Mouse (Mus musculus) kidney, embryonic 14.5 days (tissue): ENCODE measurements around the gene Tmem145. TPM values are rescaled to one million over a fixed set of nuclear protein-coding genes. Genes with fewer than 3 reads are reported as not detected.
A peak's percentile ranks its signal among the peaks of the same experiment; 100 is the strongest.

Experiments
- ATAC-seq: fragments of 200-750 bp; cut with Nextera tagmentation; 2 replicates; pipeline ENCODE4 v1.8.0; 2017; ENCODE audit warnings: moderate number of reproducible peaks, mild to moderate bottlenecking, moderate TSS enrichment, moderate library complexity; ENCODE audit not compliant: low FRiP score, low TSS enrichment
- H3K27ac ChIP-seq: fragments of 300-500 bp; sonication (generic); 2 replicates; pipeline ENCODE4 v1.5.1; 2014; ENCODE audit warnings: low read depth, mild to moderate bottlenecking, low read length, moderate library complexity, mixed read lengths
- H3K27me3 ChIP-seq: fragments of 300-500 bp; sonication (generic); 2 replicates; pipeline ENCODE4 v1.6.1; 2014; ENCODE audit warnings: mild to moderate bottlenecking, low read length; ENCODE audit not compliant: control insufficient read depth, insufficient read depth
- H3K36me3 ChIP-seq: fragments of 300-500 bp; sonication (generic); 2 replicates; pipeline ENCODE4 v1.6.1; 2014; ENCODE audit warnings: low read length, mixed read lengths; ENCODE audit not compliant: control insufficient read depth, insufficient read depth
- H3K4me1 ChIP-seq: fragments of 300-500 bp; sonication (generic); 2 replicates; pipeline ENCODE4 v1.6.1; 2014; ENCODE audit warnings: low read length, mixed read lengths; ENCODE audit not compliant: control insufficient read depth, insufficient read depth
- H3K4me2 ChIP-seq: fragments of 300-500 bp; sonication (generic); replicated peaks from 2 replicates; pipeline ENCODE4 v1.6.1; 2014; ENCODE audit warnings: low read depth, mild to moderate bottlenecking, low read length
- H3K4me3 ChIP-seq: fragments of 300-500 bp; sonication (generic); 2 replicates; pipeline ENCODE4 v1.5.1; 2014; ENCODE audit warnings: mild to moderate bottlenecking, low read length
- H3K9ac ChIP-seq: fragments of 300-500 bp; sonication (generic); 2 replicates; pipeline ENCODE4 v1.6.1; 2014; ENCODE audit warnings: low read depth, mild to moderate bottlenecking, low read length, moderate library complexity
- H3K9me3 ChIP-seq: fragments of 300-500 bp; sonication (generic); 2 replicates; pipeline ENCODE4 v1.6.1; 2016; ENCODE audit warnings: low read length; ENCODE audit not compliant: control insufficient read depth
- WGBS: fragments of 180-500 bp; shearing (Covaris S2); extraction: QIAGEN DNeasy Blood & Tissue Kit; methylation state at CpG from one replicate; pipeline ENCODE4 v1.1.7; 2014; 5-methylcytosine and 5-hydroxymethylcytosine counted together
- polyA plus RNA-seq: library from polyadenylated mRNA; unstranded; fragments of >200 nt; fragmentation: Nextera tagmentation; extraction: Ambion mirVana; gene quantifications from 2 replicates; pipeline ENCODE4 v1.2.1, GENCODE M21; 2014

Tmem145 gene
- polyA plus RNA-seq, 1 experiment from 2014 or later, result 0.62 TPM

DNA sequence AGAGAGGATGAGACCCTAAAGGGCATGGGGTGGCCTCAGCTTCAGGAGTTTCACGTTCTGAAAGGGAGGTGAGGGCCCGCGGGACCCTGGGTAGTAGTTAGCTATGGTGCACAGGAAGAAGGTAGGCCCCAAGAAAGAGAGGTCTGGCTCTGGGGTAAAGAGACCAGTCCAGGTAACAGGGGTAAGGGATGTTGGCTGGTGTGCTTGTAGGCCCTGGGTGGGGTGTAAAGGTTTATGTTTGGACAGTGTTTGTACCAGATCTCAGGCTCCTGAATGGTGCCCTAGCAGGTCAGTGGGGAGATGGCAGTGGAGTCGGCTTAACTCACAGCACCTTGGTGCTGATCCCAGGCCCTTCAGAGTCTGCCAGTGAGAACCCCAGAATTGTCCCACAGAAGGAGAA is 36.9 kb upstream of the Tmem145 start:
- H3K4me3 ChIP-seq, result peak overlapping the region; percentile 82
- no peak for ATAC-seq
- 36% methylated on average over 4 of the region's 4 CpGs for WGBS
- H3K9me3 ChIP-seq, result no peaks in the 10 kb centered on the region
- peak overlapping the region; percentile 48; the same call in 1 of the 2 replicates for H3K27ac ChIP-seq
- peaks cover 29% of the 10 kb centered on the region for H3K36me3 ChIP-seq
- H3K4me2 ChIP-seq, result peak overlapping the region; percentile 77
- peaks cover 25% of the 10 kb centered on the region for H3K4me1 ChIP-seq
- peak overlapping the region; percentile 80; the same call in 1 of the 2 replicates for H3K9ac ChIP-seq
- H3K27me3 ChIP-seq, result no peaks in the 10 kb centered on the region

DNA sequence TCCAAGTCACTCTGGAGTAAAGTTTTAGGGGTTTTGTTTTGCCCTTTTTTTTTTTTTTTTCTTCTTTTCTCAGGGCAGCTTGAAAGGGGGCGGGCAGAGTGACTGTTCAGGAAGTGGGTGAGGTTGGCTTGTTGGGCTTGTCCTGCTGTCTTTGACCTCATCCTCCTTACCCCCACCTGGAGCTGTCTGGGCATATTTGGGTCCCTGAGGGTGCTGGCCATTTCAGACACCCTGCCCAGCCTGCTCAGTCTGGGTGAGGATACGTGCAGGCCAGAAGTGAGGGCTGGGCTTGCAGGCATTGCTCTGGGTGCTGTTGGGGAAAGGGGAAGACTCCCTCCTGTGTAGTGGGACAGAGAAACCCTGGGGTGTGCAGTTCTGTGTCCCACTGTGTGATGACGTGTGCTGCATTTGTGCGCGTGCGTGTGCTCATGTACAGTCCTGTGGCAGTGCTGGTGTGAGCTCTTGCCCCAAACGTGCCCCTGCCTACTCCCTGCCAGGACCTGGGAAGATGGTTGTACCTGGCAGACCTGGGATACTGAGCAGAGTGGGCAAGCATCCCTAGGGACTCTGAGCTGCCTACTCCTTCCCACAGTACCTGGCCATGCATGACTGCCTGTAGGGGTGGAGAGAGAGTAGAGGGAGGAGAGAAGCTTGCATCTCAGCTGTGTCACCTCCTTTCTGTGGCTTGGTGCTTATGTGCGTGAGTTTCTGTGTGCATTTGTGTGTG is 36.2 kb upstream of the Tmem145 start:
- Histone ChIP-seq H3K4me2 (peak overlapping the region; percentile 77), H3K9ac (peak overlapping the region; percentile 80), H3K36me3 (peaks cover 29% of the 10 kb centered on the region), H3K4me1 (peaks cover 25% of the 10 kb centered on the region), H3K27me3 (no peaks in the 10 kb centered on the region), H3K9me3 (no peaks in the 10 kb centered on the region), H3K27ac (peak overlapping the region; percentile 48; the same call in 1 of the 2 replicates), H3K4me3 (peak overlapping the region; percentile 82; the same call in 1 of the 2 replicates)
- ATAC-seq, result no peak
- WGBS, result 75% methylated on average over 8 of the region's 8 CpGs

DNA sequence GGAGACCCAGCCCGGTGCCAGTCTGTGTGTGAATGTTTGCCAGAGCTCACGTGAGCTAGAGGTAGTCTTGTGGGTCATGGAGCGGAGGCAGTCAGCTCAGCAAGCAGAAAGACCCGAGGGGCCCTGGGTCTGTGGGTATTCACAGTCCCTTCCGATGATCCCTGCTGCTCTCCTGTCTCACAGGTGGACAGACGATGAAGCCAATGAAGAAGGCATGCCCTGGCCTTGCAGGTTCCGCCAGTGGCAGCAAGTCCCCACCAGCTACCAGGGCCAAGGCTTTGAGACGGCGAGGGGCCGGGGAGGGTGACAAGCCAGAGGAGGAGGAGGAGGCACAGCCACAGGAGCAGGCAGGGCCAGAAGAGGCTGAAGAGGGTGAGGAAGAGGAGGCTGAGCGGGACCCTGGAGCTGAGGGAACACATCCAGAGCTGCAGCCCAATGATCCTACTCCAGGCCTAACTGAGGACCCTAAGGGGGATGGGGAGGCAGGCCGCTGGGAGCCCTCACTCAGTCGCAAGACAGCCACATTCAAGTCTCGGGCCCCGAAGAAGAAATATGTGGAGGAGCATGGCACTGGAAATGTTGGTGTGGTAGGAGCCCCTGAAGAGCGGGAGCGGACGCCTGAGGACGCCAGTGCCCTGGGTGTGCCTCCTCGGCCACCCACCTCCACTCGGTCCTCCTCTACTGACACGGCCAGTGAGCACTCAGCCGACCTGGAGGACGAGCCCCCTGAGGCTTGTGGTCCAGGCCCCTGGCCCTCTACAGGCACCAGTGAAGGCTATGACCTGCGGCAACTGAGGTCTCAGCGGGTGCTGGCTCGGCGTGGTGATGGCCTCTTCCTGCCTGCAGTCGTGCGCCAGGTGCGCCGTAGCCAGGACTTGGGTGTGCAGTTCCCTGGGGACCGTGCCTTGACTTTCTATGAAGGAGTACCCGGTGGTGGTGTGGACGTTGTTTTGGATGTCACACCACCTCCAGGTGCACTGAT is 35.0 kb upstream of the Tmem145 start:
- Histone ChIP-seq H3K27ac (no peak overlapping the region), H3K36me3 (peaks cover 29% of the 10 kb centered on the region), H3K9ac (peak overlapping the region; percentile 80), H3K4me2 (no peak overlapping the region), H3K27me3 (no peaks in the 10 kb centered on the region), H3K4me1 (peaks cover 28% of the 10 kb centered on the region), H3K4me3 (no peak overlapping the region), H3K9me3 (no peaks in the 10 kb centered on the region)
- no peak for ATAC-seq
- WGBS, result 89% methylated on average over 35 of the region's 35 CpGs

DNA sequence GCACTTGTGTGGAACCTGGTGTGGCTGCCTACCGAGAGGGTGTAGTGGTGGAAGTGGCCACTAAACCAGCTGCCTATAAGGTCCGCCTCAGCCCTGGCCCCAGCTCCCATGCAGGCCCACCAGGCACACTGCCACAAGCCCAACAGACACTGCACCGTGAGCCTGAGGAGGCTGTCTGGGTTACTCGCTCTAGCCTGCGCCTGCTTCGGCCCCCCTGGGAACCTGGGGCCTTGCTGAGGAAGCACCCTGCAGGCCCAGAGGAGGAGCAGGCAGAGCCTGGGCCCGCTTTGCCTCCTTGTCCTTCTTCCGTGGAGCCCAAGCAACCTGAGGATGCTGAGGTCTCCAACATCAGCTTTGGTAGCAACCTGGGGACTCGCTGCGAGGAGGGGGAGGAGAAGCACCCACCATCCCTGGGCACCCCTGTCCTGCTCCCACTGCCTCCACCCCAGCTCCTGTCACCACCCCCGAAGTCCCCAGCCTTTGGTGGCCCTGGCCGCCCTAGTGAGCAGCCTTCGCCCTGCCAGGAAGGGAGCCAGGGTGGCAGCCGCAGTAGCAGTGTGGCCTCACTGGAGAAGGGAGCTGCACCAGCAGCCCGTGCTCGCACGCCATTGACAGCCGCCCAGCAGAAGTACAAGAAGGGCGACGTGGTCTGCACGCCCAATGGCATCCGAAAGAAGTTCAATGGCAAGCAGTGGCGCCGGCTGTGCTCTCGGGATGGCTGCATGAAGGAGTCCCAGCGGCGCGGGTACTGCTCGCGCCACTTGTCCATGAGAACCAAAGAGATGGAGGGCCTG is 34.1 kb upstream of the Tmem145 start:
- Histone ChIP-seq H3K27me3 (no peaks in the 10 kb centered on the region), H3K9ac (peak overlapping the region; percentile 2; the same call in 1 of the 2 replicates), H3K4me1 (peaks cover 26% of the 10 kb centered on the region)

DNA sequence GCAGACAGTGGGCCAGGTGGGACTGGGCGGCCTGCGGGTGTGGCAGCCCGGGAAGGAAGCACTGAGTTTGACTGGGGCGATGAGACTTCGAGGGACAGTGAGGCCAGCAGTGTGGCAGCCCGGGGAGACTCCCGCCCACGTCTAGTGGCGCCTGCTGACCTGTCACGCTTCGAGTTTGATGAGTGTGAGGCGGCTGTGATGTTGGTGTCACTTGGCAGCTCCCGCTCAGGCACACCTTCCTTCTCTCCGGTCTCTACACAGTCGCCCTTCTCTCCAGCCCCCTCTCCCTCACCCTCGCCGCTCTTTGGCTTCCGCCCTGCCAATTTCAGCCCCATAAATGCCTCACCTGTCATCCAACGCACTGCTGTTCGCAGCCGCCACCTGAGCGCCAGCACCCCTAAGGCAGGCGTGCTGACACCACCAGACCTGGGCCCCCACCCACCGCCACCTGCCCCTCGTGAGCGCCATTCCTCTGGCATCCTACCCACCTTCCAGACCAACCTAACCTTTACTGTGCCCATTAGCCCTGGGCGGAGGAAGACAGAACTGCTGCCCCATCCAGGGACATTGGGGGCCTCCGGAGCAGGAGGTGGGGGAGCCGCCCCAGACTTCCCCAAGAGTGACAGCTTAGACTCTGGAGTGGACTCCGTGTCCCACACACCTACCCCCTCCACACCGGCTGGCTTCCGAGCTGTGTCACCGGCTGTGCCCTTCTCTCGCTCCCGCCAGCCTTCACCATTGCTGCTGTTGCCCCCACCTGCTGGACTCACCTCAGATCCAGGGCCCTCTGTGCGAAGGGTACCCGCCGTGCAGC is 33.3 kb upstream of the Tmem145 start:
- Histone ChIP-seq H3K9me3 (no peaks in the 10 kb centered on the region), H3K4me3 (no peak overlapping the region), H3K4me1 (peaks cover 31% of the 10 kb centered on the region), H3K27me3 (no peaks in the 10 kb centered on the region), H3K27ac (no peak overlapping the region), H3K4me2 (no peak overlapping the region), H3K36me3 (peaks cover 29% of the 10 kb centered on the region), H3K9ac (no peak overlapping the region)
- 85% methylated on average over 38 of the region's 38 CpGs for WGBS
- no peak for ATAC-seq

More for the DNA sequence above, 34.1 kb upstream of the Tmem145 start:
- no peak for ATAC-seq
- Histone ChIP-seq H3K27ac (no peak overlapping the region), H3K9me3 (no peaks in the 10 kb centered on the region), H3K4me3 (no peak overlapping the region), H3K36me3 (peaks cover 29% of the 10 kb centered on the region), H3K4me2 (no peak overlapping the region)
- WGBS, result 88% methylated on average over 30 of the region's 30 CpGs

DNA sequence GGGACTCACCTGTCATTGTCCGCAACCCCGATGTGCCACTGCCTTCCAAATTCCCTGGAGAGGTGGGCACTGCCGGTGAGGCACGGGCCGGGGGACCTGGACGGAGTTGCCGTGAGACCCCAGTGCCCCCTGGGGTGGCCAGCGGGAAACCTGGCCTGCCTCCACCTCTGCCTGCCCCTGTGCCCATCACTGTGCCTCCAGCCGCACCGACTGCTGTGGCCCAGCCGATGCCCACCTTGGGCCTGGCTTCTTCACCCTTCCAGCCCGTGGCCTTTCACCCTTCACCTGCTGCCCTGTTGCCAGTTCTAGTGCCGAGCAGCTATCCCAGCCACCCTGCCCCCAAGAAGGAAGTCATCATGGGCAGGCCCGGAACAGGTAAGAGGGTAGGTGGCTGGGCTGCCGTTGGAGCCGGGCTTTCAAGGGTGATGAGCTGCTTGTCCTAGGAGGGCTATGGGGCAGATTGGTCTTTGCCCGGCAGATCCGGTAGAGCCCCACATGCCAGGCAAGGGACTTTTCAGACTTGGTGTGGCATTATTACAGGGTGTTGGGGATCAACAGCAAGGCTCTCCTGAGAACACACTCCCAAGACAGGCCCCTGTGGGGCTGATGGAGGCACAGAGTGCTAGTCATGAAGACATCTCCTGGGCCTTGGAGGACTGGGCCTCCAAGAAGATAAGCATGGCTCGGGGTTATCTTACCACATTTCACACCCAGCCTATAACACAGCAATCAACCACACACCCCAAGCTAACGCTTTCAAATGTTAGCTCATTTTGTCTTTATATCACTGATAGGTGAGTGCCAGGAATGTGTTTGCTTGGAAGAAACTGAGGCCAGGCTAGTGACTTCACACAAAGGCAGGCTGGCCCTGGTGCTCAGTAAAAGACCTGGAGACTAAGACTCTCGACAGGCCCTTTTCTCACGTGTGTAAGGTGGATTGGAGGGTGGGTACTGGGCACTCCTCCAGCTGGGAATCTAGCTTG is 32.4 kb upstream of the Tmem145 start:
- no peak overlapping the region for H3K9ac ChIP-seq
- no peak for ATAC-seq
- WGBS, result 91% methylated on average over 22 of the region's 22 CpGs
- H3K27me3 ChIP-seq, result no peaks in the 10 kb centered on the region
- H3K4me2 ChIP-seq, result no peak overlapping the region
- no peak overlapping the region for H3K27ac ChIP-seq
- H3K4me1 ChIP-seq, result peaks cover 35% of the 10 kb centered on the region
- H3K36me3 ChIP-seq, result peaks cover 29% of the 10 kb centered on the region
- H3K4me3 ChIP-seq, result no peak overlapping the region
- H3K9me3 ChIP-seq, result no peaks in the 10 kb centered on the region

DNA sequence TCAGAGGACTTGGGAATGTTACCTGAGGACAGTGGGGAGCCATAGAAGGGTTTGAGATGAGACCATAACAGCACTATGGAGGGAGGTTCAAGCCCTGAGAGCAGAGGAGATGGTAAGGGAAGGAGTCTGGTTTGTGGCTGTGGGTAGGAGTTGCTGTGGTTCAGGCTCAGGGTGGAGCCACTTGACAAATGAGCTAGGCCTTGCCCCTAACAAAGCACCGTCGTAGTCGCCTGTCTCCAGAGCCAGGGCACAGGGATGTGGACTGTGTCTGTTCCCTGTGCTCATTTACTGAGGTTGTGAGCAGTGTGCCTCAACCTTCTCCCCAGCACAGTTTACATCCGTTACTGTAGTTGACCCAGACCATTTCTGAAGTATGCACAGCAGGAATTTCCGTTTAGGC is 31.3 kb upstream of the Tmem145 start:
- Histone ChIP-seq H3K9ac (no peak overlapping the region), H3K9me3 (no peaks in the 10 kb centered on the region), H3K4me2 (no peak overlapping the region), H3K27me3 (no peaks in the 10 kb centered on the region), H3K4me3 (no peak overlapping the region), H3K36me3 (peaks cover 29% of the 10 kb centered on the region), H3K27ac (no peak overlapping the region), H3K4me1 (peaks cover 30% of the 10 kb centered on the region)
- no peak for ATAC-seq
- WGBS, result 50% methylated on average over 5 of the region's 5 CpGs
